Mouse (Mus musculus): ENCODE measurements around the gene Car3. TPM values are rescaled to one million over a fixed set of nuclear protein-coding genes. Genes with fewer than 3 reads are reported as not detected.

The Car3 gene
- polyA plus RNA-seq, 1 experiment from 2014 or later = 49.6 TPM

- Histone ChIP-seq H3K4me1 (peaks cover 6% of the 10 kb centered on the region; the same call in 1 of the 2 replicates), H3K36me3 (no peaks in the 10 kb centered on the region), H3K4me2 (replicated peaks) (no peak overlapping the region), H3K27ac (replicated peaks) (no peak overlapping the region), H3K9ac (no peak overlapping the region), H3K9me3 (replicated peaks) (no peaks in the 10 kb centered on the region), H3K27me3 (peaks cover 21% of the 10 kb centered on the region), H3K4me3 (replicated peaks) (no peak overlapping the region)
- no peak for ATAC-seq (ENCODE audit: insufficient number of reproducible peaks, low FRiP score, low TSS enrichment, low read depth)
- 75% methylated on average over 2 of the region's 2 CpGs for WGBS
These were observed 25.2 kb downstream of the Car3 start for GRCm38 (mm10) chr3:14888549-14888948.

- no peak for ATAC-seq (ENCODE audit: insufficient number of reproducible peaks, low FRiP score, low TSS enrichment, low read depth)
- peaks cover 21% of the 10 kb centered on the region for H3K27me3 ChIP-seq
- 72% methylated on average over 2 of the region's 2 CpGs for WGBS
- H3K4me3 ChIP-seq (replicated peaks) = no peak overlapping the region
- H3K36me3 ChIP-seq = no peaks in the 10 kb centered on the region
- no peaks in the 10 kb centered on the region for H3K9me3 ChIP-seq (replicated peaks)
- H3K4me1 ChIP-seq = peaks cover 6% of the 10 kb centered on the region; the same call in 1 of the 2 replicates
- no peak overlapping the region for H3K27ac ChIP-seq (replicated peaks)
- no peak overlapping the region for H3K9ac ChIP-seq
- no peak overlapping the region for H3K4me2 ChIP-seq (replicated peaks)
These were observed 25.8 kb downstream of the Car3 start for GRCm38 (mm10) chr3:14889085-14889484.

GRCm38 (mm10) chr3:14889716-14890409, 26.6 kb downstream of the Car3 start:
- Histone ChIP-seq H3K4me3 (replicated peaks) (no peak overlapping the region), H3K4me2 (replicated peaks) (no peak overlapping the region), H3K27ac (replicated peaks) (no peak overlapping the region), H3K9ac (no peak overlapping the region), H3K27me3 (peaks cover 21% of the 10 kb centered on the region), H3K4me1 (peaks cover 6% of the 10 kb centered on the region; the same call in 1 of the 2 replicates), H3K9me3 (replicated peaks) (no peaks in the 10 kb centered on the region), H3K36me3 (no peaks in the 10 kb centered on the region)
- no peak for ATAC-seq (ENCODE audit: insufficient number of reproducible peaks, low FRiP score, low TSS enrichment, low read depth)
- 43% methylated on average over 4 of the region's 4 CpGs for WGBS

- ATAC-seq (ENCODE audit: insufficient number of reproducible peaks, low FRiP score, low TSS enrichment, low read depth) = no peak
- H3K4me2 ChIP-seq (replicated peaks) = no peak overlapping the region
- no peaks in the 10 kb centered on the region for H3K4me1 ChIP-seq
- no peak overlapping the region for H3K9ac ChIP-seq
- no peaks in the 10 kb centered on the region for H3K36me3 ChIP-seq
- H3K27me3 ChIP-seq = peaks cover 1% of the 10 kb centered on the region
- H3K9me3 ChIP-seq (replicated peaks) = no peaks in the 10 kb centered on the region
- H3K27ac ChIP-seq (replicated peaks) = no peak overlapping the region
- no peak overlapping the region for H3K4me3 ChIP-seq (replicated peaks)
- 72% methylated on average over 3 of the region's 3 CpGs for WGBS
These were observed 29.7 kb downstream of the Car3 start for GRCm38 (mm10) chr3:14892991-14893390.

- no peak for ATAC-seq (ENCODE audit: insufficient number of reproducible peaks, low FRiP score, low TSS enrichment, low read depth)
- Histone ChIP-seq H3K27ac (replicated peaks) (no peak overlapping the region), H3K4me2 (replicated peaks) (no peak overlapping the region), H3K36me3 (no peaks in the 10 kb centered on the region), H3K4me1 (no peaks in the 10 kb centered on the region), H3K9me3 (replicated peaks) (no peaks in the 10 kb centered on the region), H3K4me3 (replicated peaks) (no peak overlapping the region), H3K9ac (no peak overlapping the region), H3K27me3 (no peaks in the 10 kb centered on the region)
- WGBS = 44% methylated on average over 5 of the region's 5 CpGs
These were observed 30.4 kb downstream of the Car3 start for GRCm38 (mm10) chr3:14893700-14894099.

GRCm38 (mm10) chr3:14895333-14895732, 32.0 kb downstream of the Car3 start:
- no peak for ATAC-seq (ENCODE audit: insufficient number of reproducible peaks, low FRiP score, low TSS enrichment, low read depth)
- H3K4me3 ChIP-seq (replicated peaks) = no peak overlapping the region
- no peaks in the 10 kb centered on the region for H3K9me3 ChIP-seq (replicated peaks)
- H3K36me3 ChIP-seq = no peaks in the 10 kb centered on the region
- H3K4me1 ChIP-seq = no peaks in the 10 kb centered on the region
- 87% methylated on average over 3 of the region's 3 CpGs for WGBS
- no peak overlapping the region for H3K9ac ChIP-seq
- no peak overlapping the region for H3K4me2 ChIP-seq (replicated peaks)
- H3K27me3 ChIP-seq = no peaks in the 10 kb centered on the region
- H3K27ac ChIP-seq (replicated peaks) = no peak overlapping the region

GRCm38 (mm10) chr3:14897770-14898169, 34.5 kb downstream of the Car3 start:
- H3K36me3 ChIP-seq = no peaks in the 10 kb centered on the region
- no peaks in the 10 kb centered on the region for H3K27me3 ChIP-seq
- 59% methylated on average over 6 of the region's 6 CpGs for WGBS
- H3K4me2 ChIP-seq (replicated peaks) = no peak overlapping the region
- no peak overlapping the region for H3K4me3 ChIP-seq (replicated peaks)
- ATAC-seq (ENCODE audit: insufficient number of reproducible peaks, low FRiP score, low TSS enrichment, low read depth) = no peak
- no peak overlapping the region for H3K27ac ChIP-seq (replicated peaks)
- no peaks in the 10 kb centered on the region for H3K4me1 ChIP-seq
- H3K9ac ChIP-seq = no peak overlapping the region
- no peaks in the 10 kb centered on the region for H3K9me3 ChIP-seq (replicated peaks)

- no peaks in the 10 kb centered on the region for H3K36me3 ChIP-seq
- 92% methylated on average over 3 of the region's 3 CpGs for WGBS
- no peaks in the 10 kb centered on the region for H3K9me3 ChIP-seq (replicated peaks)
- H3K4me2 ChIP-seq (replicated peaks) = no peak overlapping the region
- H3K9ac ChIP-seq = no peak overlapping the region
- no peak for ATAC-seq (ENCODE audit: insufficient number of reproducible peaks, low FRiP score, low TSS enrichment, low read depth)
- no peaks in the 10 kb centered on the region for H3K27me3 ChIP-seq
- no peak overlapping the region for H3K27ac ChIP-seq (replicated peaks)
- no peak overlapping the region for H3K4me3 ChIP-seq (replicated peaks)
- no peaks in the 10 kb centered on the region for H3K4me1 ChIP-seq
These were observed 40.1 kb downstream of the Car3 start for GRCm38 (mm10) chr3:14903380-14903779.

GRCm38 (mm10) chr3:14904165-14904564, 40.9 kb downstream of the Car3 start:
- Histone ChIP-seq H3K4me1 (no peaks in the 10 kb centered on the region), H3K4me3 (replicated peaks) (no peak overlapping the region), H3K9ac (no peak overlapping the region), H3K4me2 (replicated peaks) (no peak overlapping the region), H3K27me3 (no peaks in the 10 kb centered on the region), H3K9me3 (replicated peaks) (no peaks in the 10 kb centered on the region), H3K27ac (replicated peaks) (no peak overlapping the region), H3K36me3 (no peaks in the 10 kb centered on the region)
- ATAC-seq (ENCODE audit: insufficient number of reproducible peaks, low FRiP score, low TSS enrichment, low read depth) = no peak
- WGBS = 66% methylated on average over 3 of the region's 3 CpGs

GRCm38 (mm10) chr3:14907271-14907670, 44.0 kb downstream of the Car3 start:
- Histone ChIP-seq H3K27ac (replicated peaks) (no peak overlapping the region), H3K4me3 (replicated peaks) (no peak overlapping the region), H3K27me3 (no peaks in the 10 kb centered on the region), H3K9ac (no peak overlapping the region), H3K4me2 (replicated peaks) (no peak overlapping the region), H3K4me1 (no peaks in the 10 kb centered on the region), H3K9me3 (replicated peaks) (no peaks in the 10 kb centered on the region), H3K36me3 (no peaks in the 10 kb centered on the region)
- ATAC-seq (ENCODE audit: insufficient number of reproducible peaks, low FRiP score, low TSS enrichment, low read depth) = no peak
- WGBS = 38% methylated on average over 1 of the region's 1 CpGs

GRCm38 (mm10) chr3:14911992-14912582, 48.8 kb downstream of the Car3 start:
- H3K4me1 ChIP-seq = no peaks in the 10 kb centered on the region
- no peak overlapping the region for H3K4me3 ChIP-seq (replicated peaks)
- no peak overlapping the region for H3K27ac ChIP-seq (replicated peaks)
- WGBS = 50% methylated on average over 4 of the region's 4 CpGs
- H3K36me3 ChIP-seq = no peaks in the 10 kb centered on the region
- no peak overlapping the region for H3K9ac ChIP-seq
- H3K27me3 ChIP-seq = no peaks in the 10 kb centered on the region
- ATAC-seq (ENCODE audit: insufficient number of reproducible peaks, low FRiP score, low TSS enrichment, low read depth) = no peak
- no peak overlapping the region for H3K4me2 ChIP-seq (replicated peaks)
- no peaks in the 10 kb centered on the region for H3K9me3 ChIP-seq (replicated peaks)

GRCm38 (mm10) chr3:14913774-14914173, 50.5 kb downstream of the Car3 start:
- Histone ChIP-seq H3K36me3 (no peaks in the 10 kb centered on the region), H3K4me3 (replicated peaks) (no peak overlapping the region), H3K9me3 (replicated peaks) (no peaks in the 10 kb centered on the region), H3K4me1 (no peaks in the 10 kb centered on the region), H3K4me2 (replicated peaks) (no peak overlapping the region), H3K27ac (replicated peaks) (no peak overlapping the region), H3K27me3 (no peaks in the 10 kb centered on the region), H3K9ac (no peak overlapping the region)
- WGBS = 79% methylated on average over 4 of the region's 4 CpGs
- ATAC-seq (ENCODE audit: insufficient number of reproducible peaks, low FRiP score, low TSS enrichment, low read depth) = no peak
